Mouse (Mus musculus): ENCODE results near the gene Zfp46.

Zfp46 gene

DNA sequence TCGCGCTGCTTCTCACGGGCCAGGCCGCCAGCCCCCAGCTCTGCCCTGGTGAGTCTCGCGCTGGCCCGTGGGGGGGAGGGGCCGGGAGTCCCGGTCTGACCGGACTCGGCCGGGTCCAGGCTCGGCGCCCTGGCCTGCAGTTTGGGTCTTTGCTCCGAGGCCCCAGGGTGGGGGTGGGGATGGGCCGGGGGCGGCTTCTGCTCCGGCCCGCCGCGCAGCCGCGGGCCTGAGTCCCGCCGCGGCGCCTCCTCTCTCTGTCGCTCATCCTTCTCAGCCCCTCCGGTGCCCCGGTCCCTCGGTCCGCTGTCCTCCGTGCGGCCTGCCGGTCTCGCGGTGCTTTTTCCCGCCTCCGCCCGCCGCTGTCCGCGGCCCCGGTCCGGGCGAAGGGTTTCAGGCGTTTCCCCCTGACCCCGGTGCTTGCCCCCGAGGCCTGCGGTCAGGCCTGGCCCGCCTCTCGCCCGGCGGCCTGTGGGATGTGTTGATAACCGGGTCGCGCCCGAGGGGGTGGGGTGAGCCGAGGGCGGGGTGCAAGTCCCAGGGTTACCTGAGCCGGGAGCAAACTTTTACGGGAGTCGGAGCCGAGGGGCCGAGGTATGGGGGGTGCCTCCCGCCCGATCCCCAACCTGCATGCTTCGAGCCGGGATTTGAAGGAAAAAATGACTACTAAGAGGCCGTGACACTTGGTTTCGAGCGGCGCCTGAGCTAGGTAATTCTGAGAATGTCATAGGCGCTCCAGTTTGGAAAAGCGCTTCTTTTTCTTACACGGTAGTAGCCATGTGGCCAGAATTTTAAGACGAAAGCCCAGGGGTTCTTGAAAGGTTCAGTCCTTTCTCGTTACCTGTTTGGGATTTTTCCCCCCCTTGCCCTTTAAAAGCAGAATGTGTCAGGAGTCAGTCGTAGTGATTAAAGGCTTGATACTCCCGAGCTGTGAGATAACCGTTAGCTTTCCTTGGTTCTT, 26.8 kb downstream of the Zfp46 start:
- peak; percentile 86 for DNase-seq (ENCODE audit: low spot score)

DNA sequence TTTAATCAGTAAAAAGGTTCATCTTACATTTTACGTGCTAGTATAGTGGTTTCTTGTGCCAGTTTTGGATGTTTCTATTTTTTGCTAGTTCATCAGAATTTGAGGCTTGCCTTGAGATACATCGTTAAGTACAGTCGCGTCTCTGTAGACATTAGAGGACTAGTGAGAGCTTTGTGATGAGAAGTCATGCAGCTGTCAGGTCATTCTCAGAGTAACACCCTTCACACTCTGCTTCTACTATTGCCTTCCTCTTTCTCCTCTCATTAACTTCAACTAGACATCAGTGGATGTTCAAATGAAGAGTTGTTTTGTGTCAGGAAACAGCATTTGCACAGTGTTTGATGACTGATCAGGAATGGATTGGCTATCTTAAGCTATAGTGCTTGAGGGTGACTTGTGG, 28.1 kb downstream of the Zfp46 start:
- DNase-seq (ENCODE audit: low spot score): no peak

- DNase-seq (ENCODE audit: low spot score): no peak
Measured at GRCm38 (mm10) chr4:136317667-136318066, 33.2 kb downstream of the Zfp46 start.

GRCm38 (mm10) chr4:136320016-136320415, 35.5 kb downstream of the Zfp46 start:
- DNase-seq (ENCODE audit: low spot score): no peak

GRCm38 (mm10) chr4:136324226-136324625, 39.7 kb downstream of the Zfp46 start:
- no peak for DNase-seq (ENCODE audit: low spot score)

GRCm38 (mm10) chr4:136327238-136327637, 42.8 kb downstream of the Zfp46 start:
- no peak for DNase-seq (ENCODE audit: low spot score)

DNA sequence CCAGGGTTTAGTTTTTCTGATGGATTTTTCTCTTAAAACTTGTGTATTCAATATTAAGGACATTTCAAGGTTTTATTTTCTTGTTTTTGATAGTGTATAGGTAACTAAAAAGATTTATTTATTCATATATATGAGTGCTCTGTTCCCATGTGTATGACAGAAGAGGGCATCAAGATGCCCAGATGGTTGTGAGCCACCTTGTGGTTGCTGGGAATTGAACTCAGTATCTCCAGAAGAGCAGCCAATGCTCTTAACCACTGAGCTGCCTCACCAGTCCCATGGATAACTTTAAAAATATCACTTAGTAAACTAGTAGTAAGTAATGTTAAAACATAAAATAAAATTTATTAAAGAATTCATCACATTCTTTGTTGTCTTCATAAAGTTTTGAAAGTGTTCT, 43.6 kb downstream of the Zfp46 start:
- no peak for DNase-seq (ENCODE audit: low spot score)

GRCm38 (mm10) chr4:136331709-136332108, 47.2 kb downstream of the Zfp46 start:
- no peak for DNase-seq (ENCODE audit: low spot score)

DNA sequence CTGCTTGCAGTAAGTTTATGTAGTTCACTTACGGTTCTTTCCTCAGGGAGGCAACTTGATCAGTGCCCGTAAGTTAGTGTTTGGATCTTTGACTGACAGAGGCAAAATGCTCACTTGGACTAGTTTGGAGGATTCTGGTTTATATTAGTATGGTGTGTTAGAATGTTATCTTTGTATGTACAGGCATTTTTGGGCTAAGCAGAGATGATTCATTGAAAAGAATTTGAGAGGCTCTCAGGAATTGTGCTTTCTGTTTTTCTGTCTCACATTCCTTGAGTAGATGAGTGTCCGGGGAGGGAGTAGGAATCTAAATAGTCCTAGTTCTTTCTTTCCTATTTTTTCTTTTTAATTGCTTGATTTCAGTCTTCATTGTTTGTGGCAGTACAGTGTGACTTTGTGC, 48.7 kb downstream of the Zfp46 start:
- no peak for DNase-seq (ENCODE audit: low spot score)

GRCm38 (mm10) chr4:136335065-136335464, 50.6 kb downstream of the Zfp46 start:
- no peak for DNase-seq (ENCODE audit: low spot score)

DNA sequence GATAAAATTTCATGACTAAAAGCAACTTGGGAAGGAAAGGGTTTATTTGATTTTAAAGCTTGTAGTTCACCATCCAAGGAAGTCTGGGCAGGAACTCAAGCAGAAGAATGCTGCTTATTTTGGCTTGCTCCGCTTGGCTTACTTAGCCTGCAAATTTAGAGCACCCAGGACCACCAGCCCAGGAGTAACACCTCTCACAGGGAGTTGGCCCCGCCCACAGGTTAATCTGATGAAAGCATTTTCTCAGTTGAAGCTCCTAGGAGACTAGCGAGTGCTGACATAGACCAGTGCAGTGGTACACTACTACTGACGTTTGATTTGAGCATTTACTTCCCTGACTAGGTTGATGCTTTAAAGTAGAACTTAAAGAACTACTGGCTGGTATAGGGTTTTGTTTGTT, 52.6 kb downstream of the Zfp46 start:
- DNase-seq (ENCODE audit: low spot score): no peak
